Mouse (Mus musculus): Measurements from ENCODE around the gene Plch2. TPM values are rescaled to one million over a fixed set of nuclear protein-coding genes. Genes with fewer than 3 reads are reported as not detected.

Gene Plch2
- polyA plus RNA-seq, 1 experiment, result 28.1 TPM

DNA sequence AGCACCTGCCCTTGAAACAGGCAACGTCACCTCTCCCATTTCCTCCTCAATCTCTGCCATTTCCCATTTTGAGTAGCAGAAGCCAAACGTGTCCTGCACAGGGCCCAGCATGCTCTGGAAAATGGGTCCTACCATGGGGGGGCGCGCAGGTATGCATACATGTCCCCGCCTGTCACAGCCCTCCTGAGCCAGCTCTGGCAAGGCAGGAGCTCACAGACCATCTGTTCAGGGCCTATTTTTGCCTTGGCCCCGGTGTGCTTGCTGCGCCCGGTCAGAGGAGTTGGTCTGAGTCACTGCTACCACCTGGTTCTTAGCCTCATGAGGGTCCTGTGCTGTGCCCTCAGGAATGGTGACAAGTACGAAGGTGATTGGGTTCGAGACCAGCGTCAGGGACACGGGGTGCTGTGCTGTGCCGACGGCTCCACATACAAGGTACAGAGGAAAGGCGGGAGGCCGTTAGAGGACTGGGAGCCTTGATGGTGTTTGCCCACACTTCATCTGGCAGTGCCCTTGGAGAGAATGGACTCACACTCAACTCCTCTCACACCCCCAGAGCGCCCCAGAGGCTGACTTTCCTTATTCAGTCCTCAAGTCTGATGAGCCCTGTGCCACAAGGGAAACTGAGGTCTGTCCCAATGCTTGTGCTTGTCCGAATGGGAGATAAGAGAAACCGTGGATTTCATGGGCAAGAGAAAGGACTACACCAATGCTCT is 36.3 kb upstream of the Plch2 start:
- Histone ChIP-seq H3K4me3 (ENCODE audit: low read depth, low read length) (no peak overlapping the region), H3K27me3 (ENCODE audit: control insufficient read depth, insufficient read depth, low read length) (no peaks in the 10 kb centered on the region), H3K27ac (ENCODE audit: insufficient read depth, low read depth, low read length) (no peak overlapping the region), H3K4me1 (ENCODE audit: control insufficient read depth, insufficient read depth, insufficient read length, low read length) (no peaks in the 10 kb centered on the region), H3K36me3 (ENCODE audit: control insufficient read depth, insufficient read depth, low read length) (no peaks in the 10 kb centered on the region)
- WGBS, result 92% methylated on average over 19 of the region's 19 CpGs
- TF ChIP-seq POLR2A (IDR thresholded peaks at IDR 0.05; ENCODE audit: low read depth, low read length) (no peak), CTCF (IDR thresholded peaks at IDR 0.05; ENCODE audit: extremely low read depth, insufficient read length, insufficient replicate concordance, low read depth, low read length) (no peak)

DNA sequence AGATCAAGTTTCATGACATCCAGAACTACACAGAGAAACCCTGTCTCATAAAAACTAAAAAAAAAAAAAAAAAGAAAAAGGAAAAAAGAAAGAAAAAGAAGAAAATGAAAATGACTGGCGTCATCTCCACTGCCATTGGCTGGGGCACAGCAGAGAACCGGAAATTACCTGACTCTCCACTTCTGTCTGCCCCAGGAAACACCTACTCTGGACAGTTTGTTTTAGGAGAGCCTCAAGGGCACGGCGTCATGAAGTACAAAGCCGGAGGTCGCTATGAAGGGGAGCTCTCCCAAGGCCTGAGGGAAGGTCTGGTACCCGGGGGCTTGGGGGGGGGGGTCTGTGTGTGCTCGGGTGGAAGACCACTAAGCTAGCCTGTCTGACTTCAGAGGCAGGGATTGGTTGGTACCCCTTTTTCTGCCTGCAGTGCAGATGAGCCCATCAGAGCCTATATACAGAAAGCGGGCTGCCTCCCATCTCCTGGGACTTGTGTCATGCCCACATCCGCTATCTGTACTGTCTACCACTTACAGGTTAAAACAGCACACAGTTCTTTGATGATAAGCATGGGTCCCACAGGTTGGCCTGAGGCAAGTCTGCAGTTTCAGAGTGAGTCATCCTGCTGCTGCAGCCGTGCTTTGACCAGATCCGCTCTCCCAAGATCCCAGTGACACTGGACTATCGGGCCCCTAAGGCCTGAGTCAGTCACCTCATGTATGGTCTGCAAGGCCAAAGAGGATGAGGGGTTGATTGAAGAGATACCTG is 34.3 kb upstream of the Plch2 start:
- H3K27me3 ChIP-seq (ENCODE audit: control insufficient read depth, insufficient read depth, low read length), result no peaks in the 10 kb centered on the region
- no peak overlapping the region for H3K27ac ChIP-seq (ENCODE audit: insufficient read depth, low read depth, low read length)
- no peak overlapping the region for H3K4me3 ChIP-seq (ENCODE audit: low read depth, low read length)
- no peaks in the 10 kb centered on the region for H3K36me3 ChIP-seq (ENCODE audit: control insufficient read depth, insufficient read depth, low read length)
- no peak for TF ChIP-seq POLR2A (IDR thresholded peaks at IDR 0.05; ENCODE audit: low read depth, low read length)
- no peak for TF ChIP-seq CTCF (IDR thresholded peaks at IDR 0.05; ENCODE audit: extremely low read depth, insufficient read length, insufficient replicate concordance, low read depth, low read length)
- WGBS, result 90% methylated on average over 13 of the region's 13 CpGs
- peaks cover 4% of the 10 kb centered on the region; the same call in 1 of the 2 replicates for H3K4me1 ChIP-seq (ENCODE audit: control insufficient read depth, insufficient read depth, insufficient read length, low read length)

DNA sequence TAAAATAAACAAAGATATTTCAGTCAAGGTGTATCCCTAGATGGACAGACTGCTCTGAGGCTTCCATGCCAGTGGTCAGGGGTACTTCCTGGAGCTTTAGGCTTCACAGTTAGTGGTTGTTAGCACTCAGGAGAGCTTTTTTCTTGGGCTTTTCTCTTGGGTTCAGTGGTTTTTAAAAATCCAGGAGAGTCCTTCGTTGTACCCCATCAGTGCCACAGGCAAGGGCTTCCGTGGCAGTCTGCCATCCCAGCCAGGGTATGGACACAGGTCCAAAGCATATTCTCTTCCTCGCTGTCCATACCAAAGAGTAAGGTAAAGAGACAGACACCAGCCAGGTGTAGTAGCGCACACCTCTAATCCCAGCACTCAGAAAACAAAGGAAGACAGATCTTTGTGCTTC is 33.6 kb upstream of the Plch2 start:
- WGBS, result 93% methylated on average over 4 of the region's 4 CpGs
- no peaks in the 10 kb centered on the region for H3K36me3 ChIP-seq (ENCODE audit: control insufficient read depth, insufficient read depth, low read length)
- no peak overlapping the region for H3K27ac ChIP-seq (ENCODE audit: insufficient read depth, low read depth, low read length)
- no peaks in the 10 kb centered on the region for H3K27me3 ChIP-seq (ENCODE audit: control insufficient read depth, insufficient read depth, low read length)
- no peak overlapping the region for H3K4me3 ChIP-seq (ENCODE audit: low read depth, low read length)
- H3K4me1 ChIP-seq (ENCODE audit: control insufficient read depth, insufficient read depth, insufficient read length, low read length), result peaks cover 4% of the 10 kb centered on the region; the same call in 1 of the 2 replicates
- TF ChIP-seq POLR2A (IDR thresholded peaks at IDR 0.05; ENCODE audit: low read depth, low read length) (no peak), CTCF (IDR thresholded peaks at IDR 0.05; ENCODE audit: extremely low read depth, insufficient read length, insufficient replicate concordance, low read depth, low read length) (no peak)

DNA sequence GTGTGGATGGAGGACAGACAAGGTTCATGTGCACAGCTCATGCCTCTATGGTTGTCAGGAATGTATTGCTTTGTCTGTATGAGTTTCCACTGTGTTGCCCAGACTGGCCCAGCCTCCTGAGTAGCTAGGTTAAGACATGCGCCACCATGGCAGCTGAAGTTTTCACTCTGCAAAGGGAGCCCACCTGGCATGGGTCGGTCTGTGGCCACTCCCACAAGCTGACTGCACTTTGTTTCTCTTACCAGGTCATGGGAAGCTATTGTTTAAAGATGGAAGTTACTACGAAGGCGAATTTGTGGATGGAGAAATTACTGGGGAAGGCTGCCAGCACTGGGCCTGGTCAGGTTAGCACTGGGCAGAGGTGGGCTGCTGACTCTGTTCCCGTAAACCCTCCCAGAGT is 32.7 kb upstream of the Plch2 start:
- Histone ChIP-seq H3K27ac (ENCODE audit: insufficient read depth, low read depth, low read length) (no peak overlapping the region), H3K36me3 (ENCODE audit: control insufficient read depth, insufficient read depth, low read length) (no peaks in the 10 kb centered on the region), H3K4me3 (ENCODE audit: low read depth, low read length) (no peak overlapping the region), H3K27me3 (ENCODE audit: control insufficient read depth, insufficient read depth, low read length) (no peaks in the 10 kb centered on the region), H3K4me1 (ENCODE audit: control insufficient read depth, insufficient read depth, insufficient read length, low read length) (peaks cover 6% of the 10 kb centered on the region)
- no peak for TF ChIP-seq CTCF (IDR thresholded peaks at IDR 0.05; ENCODE audit: extremely low read depth, insufficient read length, insufficient replicate concordance, low read depth, low read length)
- no peak for TF ChIP-seq POLR2A (IDR thresholded peaks at IDR 0.05; ENCODE audit: low read depth, low read length)
- WGBS, result 95% methylated on average over 5 of the region's 5 CpGs

DNA sequence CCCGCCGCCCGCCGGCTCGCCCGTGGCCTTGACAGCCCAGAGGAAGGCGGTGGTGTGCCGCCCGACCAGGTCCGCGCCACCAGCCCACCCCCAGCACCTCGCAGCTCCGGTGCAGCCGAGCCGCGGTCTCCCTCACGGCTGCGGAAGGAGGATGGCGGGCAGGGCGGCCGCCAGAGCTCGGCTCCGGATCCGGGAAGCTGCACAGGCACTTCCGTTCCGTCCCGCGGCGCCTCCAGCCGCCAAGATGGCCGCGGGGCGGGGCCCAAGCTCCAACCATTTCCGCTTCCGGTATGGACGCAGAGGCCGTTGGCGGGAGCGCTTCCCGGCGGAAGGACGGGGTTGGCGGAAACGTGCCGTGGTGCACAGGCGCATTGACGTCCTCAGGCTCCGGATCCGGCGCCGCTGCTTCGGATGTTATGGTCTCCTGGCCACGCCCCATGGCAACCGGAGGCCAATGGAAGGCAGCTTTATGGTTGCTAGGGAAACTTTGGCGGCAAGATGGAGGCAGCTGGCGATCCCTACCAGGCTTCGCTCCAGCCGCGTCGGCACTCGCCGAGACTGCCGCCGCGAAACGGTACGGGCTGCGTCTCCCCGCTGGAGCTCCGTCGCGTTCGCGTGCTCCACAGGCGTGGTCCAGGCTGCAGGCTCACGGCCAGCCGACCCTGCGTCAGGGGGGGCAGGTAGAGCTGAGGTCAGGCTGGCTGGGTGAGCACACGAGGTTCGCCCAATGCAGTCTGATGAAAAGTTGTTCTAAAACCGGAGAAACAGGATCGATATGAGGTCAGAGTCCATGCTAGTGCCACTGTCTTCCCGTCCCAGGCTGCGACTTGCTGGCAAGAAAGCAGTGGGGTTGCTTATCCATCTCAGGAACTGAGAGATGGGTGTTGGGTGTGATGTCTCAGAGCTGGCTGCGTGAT is 29.8 kb upstream of the Plch2 start, which contains the start of the genes Rer1 and Morn1:
Gene Rer1 (minus strand): TSS at position 275 of the 917 bp plus-strand sequence.
Gene Morn1 (plus strand): TSS at position 470 of the 917 bp plus-strand sequence.
- H3K27me3 ChIP-seq (ENCODE audit: control insufficient read depth, insufficient read depth, low read length), result no peaks in the 10 kb centered on the region
- under 1% methylated on average over 79 of the region's 85 CpGs for WGBS
- peaks cover 9% of the 10 kb centered on the region for H3K36me3 ChIP-seq (ENCODE audit: control insufficient read depth, insufficient read depth, low read length)
- H3K4me1 ChIP-seq (ENCODE audit: control insufficient read depth, insufficient read depth, insufficient read length, low read length), result peaks cover 14% of the 10 kb centered on the region
- H3K4me3 ChIP-seq (ENCODE audit: low read depth, low read length), result peak within 1 kb of the TSS; percentile 82
- H3K27ac ChIP-seq (ENCODE audit: insufficient read depth, low read depth, low read length), result peak within 1 kb of the TSS; percentile 77
- TF ChIP-seq CTCF (IDR thresholded peaks at IDR 0.05; ENCODE audit: extremely low read depth, insufficient read length, insufficient replicate concordance, low read depth, low read length) (no peak), POLR2A (IDR thresholded peaks at IDR 0.05; ENCODE audit: low read depth, low read length) (peak; percentile 74)

DNA sequence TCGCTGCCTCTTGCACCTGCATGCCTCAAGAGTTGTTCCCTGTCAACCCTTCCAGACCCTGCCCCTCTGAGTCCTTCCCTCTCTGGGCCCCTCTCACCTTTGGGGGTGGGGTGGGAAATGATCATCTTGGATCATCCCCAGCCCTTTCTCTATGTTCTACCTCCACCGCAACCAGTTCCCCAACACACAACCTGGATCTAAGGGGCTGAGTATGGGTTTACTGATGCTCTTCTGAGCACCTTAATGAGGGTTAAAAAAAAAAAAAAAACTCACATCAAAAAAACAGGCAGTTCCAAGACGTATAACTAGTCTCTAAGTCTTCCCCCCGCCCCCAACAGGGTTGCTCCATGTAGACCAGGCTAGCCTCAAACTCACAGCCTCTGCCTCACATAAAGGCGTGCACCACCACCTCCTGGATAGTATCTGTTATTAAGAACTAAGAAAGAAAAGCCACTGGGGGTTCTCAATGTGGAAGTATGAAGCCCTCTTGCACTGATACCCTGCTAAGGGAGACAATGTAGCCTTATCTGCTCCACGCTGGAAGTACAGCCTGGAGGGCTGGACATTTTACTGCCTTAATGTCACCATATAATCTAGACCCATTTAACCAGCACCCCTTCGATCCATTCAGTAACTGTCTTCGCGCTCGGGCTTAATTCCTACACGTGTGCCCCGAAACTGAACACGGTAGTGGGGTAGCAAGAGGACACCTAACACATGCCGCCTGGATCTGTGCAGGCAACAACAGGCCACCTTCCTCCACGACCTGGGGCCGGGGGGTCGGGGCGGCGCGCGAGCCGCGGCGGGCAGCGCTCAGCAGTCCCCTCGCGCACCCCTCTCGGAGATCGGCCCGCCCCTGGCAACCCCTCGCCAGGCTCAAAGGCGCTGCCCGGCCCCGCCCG is 28.9 kb upstream of the Plch2 start:
- H3K27ac ChIP-seq (ENCODE audit: insufficient read depth, low read depth, low read length), result peak overlapping the region; percentile 77
- no peaks in the 10 kb centered on the region for H3K27me3 ChIP-seq (ENCODE audit: control insufficient read depth, insufficient read depth, low read length)
- WGBS, result 3% methylated on average over 31 of the region's 35 CpGs
- TF ChIP-seq CTCF (IDR thresholded peaks at IDR 0.05; ENCODE audit: extremely low read depth, insufficient read length, insufficient replicate concordance, low read depth, low read length) (no peak), POLR2A (IDR thresholded peaks at IDR 0.05; ENCODE audit: low read depth, low read length) (no peak)
- H3K36me3 ChIP-seq (ENCODE audit: control insufficient read depth, insufficient read depth, low read length), result peaks cover 13% of the 10 kb centered on the region
- H3K4me3 ChIP-seq (ENCODE audit: low read depth, low read length), result peak overlapping the region; percentile 82
- peaks cover 14% of the 10 kb centered on the region for H3K4me1 ChIP-seq (ENCODE audit: control insufficient read depth, insufficient read depth, insufficient read length, low read length)
